Mouse (Mus musculus) inflammation-experienced regulatory T-cells, adult 6 months (primary cell): ENCODE data around the gene Srp14. TPM values are rescaled to one million over a fixed set of nuclear protein-coding genes. Genes with fewer than 3 reads are reported as not detected.

Source experiments
- ATAC-seq: one replicate; pipeline ENCODE4 v1.8.0; 2017
- polyA plus RNA-seq, 3 experiments: library from polyadenylated mRNA; unstranded; fragments of 100-300 nt; shearing (Covaris generic); gene quantifications; one replicate each; pipeline ENCODE4 v1.2.1; 2017

Gene Srp14
- polyA plus RNA-seq, 3 experiments from 2014 or later = 288 to 331 (median 298) TPM

DNA sequence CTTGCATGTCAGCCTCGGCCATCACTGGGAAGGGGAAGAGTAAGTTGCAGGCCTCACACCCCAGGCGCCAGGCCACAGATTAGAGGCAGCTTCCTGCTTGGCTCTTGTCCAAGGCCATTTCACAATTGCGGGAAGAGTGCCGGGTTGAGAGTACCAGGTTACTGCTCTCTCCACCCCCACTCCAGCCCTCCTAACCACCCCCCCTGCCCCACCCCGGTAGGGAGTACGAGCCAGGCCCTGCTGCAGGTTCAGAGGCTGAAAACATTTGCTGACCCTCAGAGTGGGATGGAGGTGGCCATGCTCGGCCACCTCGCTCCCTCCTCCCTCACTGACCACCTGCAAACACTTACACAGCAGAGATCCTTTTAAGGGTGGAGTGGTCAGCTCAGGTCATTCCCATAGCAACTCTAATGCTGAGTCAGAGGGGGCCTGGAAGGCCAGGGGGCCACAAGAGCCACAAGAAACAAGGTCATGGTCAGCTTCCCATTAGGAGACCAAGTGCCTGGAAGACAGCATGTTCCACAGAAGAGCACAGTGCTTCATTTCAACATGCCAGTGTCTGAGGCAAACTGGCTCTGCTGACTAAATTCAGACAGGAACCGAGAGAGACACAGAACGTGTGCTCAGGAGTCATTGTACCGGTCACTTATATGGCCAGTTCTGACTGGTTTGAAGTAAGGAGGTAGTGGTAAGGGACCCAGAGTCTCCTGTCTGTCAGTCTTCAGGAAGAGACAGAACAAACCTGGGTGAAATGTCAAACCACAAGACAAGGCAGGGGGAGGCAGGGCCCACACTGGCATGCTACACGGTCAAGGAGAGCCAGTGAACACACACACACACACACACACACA is 11.0 kb upstream of the Srp14 start:
- peak; percentile 31 for ATAC-seq

DNA sequence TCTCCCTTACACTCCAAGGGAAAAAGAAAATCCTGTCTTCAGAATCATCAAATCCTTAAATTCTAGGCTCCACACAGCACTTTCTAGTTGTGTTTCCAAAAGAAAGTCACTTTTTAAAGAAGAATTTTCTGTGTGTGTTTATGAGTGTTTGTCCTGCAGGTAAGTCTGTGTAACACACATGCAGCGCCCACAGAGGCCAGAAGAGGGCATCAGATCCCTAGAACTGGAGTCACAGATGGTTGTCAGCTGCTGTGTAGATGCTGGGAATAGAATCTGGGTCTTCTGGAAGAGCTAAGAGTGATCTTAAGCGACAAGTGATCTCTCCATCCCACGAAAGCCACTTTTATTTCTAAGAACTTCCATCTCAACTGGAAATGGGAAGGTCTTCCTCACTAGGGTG is 8.3 kb upstream of the Srp14 start:
- no peak for ATAC-seq

DNA sequence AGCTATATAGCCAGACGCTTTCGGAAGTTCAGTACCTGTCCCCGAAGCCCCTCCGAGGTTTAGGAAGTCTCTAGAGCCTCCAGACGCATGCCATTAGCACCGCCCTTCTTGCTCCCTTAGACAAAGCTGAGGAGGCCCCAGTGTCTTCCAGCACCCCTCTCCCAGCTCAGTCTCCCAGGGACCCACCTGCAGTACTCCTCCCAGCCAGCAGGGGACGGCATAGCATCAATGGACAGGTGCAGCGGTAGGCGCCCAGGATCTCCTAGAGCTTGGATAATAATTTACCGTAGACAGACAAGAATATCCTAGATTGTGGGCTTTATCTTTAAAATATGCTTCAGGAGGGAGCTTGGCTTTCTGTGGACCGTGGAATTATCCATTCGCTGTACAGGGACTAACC is 7.4 kb upstream of the Srp14 start:
- ATAC-seq = peak; percentile 61

DNA sequence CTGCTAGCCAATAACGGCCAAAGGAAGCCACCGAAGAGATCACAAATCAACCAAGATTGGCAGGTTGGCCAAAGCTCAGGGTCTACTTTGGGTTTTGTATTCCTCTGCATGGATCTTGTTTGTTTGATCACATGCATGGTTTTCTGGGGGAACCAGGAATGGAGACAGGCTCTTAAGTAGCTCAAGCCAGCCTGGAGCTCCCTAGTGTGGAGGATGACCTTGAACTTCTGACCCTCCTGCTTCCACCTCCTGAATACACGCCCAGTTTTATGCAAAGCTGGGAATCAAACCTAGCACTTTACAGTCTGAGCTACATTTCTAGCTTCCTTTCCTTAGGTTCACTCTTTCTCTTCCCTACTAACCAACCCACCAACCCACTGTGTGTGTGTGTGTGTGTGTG is 5.9 kb upstream of the Srp14 start:
- no peak for ATAC-seq

DNA sequence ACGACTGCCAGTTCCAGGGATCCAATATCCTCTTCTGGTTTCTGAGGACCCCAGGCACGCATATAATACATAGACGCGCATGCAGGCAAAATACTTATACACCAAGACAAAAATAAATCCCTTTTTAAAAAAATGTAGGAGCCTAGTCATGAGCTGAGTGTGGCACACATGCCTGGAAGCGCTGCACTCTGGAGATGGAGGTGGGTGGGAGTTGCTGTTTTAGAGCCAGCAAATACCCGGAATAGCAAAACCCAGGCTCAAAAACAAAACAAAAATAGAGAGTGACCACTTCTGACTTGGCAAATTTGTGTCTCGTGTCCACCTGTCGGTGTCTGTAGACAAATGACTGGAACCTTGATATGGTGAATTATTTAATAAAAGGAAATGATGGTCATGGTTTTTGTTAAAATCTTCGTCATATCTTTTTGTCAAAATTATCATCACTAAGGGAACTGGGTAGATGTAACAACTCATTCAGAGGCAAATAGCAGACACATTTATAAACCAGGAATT is 4.9 kb upstream of the Srp14 start:
- no peak for ATAC-seq

DNA sequence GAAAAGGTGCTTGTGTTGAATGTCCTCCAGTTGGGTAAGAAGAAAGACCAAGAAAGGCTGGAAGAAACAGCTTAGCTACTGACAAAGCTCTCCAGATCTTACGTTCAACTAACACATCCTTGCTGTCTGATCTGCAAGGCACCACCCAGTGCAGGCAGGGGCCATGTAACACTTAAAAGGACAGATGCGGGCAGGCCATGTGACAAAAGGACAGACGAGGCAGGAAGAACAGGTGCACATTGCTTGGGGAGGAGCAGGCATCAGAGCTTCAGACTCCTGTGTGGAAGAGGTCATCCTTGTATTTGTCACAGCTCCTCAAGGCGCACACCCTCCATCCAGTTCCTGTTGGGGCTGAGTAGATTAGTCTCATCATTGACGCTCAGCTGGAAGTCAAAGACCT is 3.5 kb upstream of the Srp14 start:
- no peak for ATAC-seq

DNA sequence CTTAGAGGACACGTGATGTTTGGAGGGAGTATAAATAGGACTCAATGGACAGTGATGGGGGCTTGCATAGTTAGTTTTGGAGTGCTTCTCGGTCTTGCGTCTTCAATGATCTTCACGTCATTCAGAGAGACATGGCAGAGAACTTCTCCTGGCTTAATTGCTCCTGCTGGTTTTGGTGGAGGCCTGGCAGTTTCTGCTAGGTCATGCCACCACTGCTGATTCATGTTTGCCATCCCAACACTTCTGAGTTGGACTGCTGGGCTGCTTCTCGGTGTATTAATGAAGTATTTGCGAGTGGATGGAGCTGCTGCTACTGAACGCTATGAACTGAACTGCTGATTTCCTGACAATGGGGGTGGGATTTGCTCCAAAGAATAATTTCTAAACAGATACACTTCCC is 1.4 kb upstream of the Srp14 start:
- no peak for ATAC-seq

DNA sequence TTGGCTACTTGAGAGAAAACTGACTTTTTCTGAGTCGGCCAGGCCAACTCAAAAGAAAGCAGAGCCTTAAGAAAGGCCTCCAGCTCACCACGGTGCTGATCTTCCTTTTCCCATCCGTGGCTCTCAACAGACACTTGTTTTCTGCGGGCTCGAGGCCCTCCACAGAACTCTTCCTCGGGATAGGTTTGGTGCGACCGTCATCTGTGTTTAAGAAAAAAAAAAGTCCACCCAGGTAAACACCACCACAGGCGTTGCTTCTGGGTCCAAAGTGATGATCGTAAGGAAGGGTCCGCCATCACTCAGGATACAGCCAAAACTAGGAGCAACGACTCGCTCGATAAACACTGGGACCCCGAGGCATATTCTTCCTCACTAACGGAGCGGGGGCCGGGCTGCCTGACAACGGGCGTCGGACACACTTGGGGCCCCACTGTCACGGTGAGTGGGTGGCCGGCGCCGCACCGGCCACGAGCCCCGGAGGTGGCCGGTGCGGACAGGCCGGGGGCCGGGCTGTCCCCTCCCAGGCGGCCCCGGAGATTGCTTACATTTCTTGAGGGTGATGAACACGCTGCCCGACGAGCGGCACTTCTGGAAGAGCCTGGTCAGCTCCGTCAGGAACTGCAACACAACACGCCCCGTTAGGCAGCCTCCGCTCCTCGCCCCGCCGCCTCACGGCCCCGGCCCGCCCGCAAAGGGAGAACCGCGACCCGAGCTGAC is 520 bp downstream of the Srp14 start:
- no peak for ATAC-seq

DNA sequence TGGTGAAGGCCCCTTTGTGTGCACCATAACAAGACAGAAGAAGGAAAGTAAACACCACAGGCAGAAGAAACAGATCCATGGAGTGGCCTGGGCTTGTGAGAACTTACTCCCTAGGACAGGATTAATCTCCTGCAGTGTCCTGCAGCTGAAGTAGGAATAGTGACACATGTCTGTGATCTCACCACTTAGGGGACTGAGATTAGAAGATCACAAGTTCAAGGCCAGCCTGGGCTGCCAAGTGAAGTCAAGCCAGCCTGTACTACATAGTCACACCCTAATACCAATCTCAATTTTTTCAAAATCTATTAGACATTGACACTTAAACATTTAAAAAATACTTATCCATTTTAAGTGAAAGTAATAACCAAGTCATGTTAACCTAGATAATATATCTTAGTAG is 11.2 kb downstream of the Srp14 start:
- no peak for ATAC-seq

DNA sequence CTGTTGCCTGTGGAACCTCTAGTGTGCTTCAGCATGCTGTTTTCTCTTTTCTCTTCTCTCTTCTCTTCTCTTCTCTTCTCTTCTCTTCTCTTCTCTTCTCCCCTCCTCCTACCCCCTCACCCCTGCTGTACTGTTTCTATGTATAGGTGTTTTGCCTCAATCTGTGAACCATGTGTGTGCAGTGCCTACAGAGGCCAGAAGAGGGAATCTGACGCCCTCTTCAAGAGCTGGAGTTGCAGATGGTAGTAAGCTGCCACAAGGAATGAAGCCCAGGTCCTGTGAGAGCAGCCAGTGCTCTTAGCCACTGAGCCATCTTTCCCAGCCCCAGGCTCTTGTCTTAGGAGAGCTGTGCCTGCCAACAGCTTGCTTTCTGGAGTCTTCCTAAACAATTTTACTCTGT is 12.9 kb downstream of the Srp14 start:
- no peak for ATAC-seq

DNA sequence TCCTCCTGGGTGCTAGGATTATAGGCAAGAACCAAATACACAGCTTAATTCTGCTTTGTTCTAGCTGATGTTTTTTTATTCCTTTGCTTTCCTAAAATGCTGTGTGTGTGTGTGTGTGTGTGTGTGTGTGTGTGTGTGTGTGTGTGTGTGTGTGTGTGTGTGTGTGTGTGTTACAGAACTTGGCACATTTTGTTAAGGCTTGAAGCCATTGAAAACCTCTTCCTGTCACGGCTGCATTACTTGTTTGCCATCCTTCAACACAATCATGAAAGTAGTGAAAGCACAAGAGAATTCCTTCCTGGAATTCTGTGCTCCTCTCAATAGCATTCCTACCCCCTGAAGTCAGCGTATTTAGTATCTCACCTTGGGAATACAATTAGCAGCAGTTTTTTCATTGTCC is 13.6 kb downstream of the Srp14 start:
- ATAC-seq = no peak

DNA sequence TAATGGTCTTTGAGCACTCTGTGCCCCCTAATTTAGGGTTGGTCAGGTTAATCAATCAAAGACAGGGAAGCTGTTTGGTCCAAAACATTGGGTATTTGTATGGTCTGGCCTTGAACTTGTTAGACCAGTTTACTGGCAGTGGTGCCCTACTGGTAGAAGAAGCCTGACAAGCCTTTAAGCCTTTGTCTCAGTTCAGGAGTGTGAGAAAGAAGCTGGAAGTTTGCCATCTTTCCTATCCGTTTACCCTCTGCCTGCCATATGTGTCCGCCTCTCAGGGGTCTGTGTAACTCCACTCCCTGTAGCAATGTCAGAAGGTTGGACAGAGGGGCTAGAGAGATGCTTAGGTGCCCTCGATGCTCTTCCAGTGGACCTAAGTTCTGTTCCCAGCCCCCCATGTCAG is 15.1 kb downstream of the Srp14 start:
- no peak for ATAC-seq

DNA sequence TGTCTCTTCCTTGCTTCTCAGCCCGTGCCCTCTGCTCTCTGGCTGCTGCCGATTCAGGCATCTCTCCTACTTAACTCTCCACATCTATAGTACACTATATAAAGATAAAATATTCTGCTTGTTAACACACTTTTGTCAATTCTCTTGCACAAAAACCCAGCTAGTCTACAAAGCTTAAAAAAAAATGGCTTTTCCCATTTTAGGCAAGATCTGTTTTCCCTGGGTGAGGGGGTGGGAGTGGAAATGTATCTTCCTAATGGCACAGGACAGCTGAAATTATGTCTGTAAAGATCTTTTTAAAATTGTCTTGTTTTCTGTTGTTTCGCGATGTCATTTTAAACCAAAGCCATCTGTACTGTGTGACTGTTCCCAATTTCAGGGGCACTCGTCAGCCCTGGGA is 16.0 kb downstream of the Srp14 start:
- no peak for ATAC-seq

DNA sequence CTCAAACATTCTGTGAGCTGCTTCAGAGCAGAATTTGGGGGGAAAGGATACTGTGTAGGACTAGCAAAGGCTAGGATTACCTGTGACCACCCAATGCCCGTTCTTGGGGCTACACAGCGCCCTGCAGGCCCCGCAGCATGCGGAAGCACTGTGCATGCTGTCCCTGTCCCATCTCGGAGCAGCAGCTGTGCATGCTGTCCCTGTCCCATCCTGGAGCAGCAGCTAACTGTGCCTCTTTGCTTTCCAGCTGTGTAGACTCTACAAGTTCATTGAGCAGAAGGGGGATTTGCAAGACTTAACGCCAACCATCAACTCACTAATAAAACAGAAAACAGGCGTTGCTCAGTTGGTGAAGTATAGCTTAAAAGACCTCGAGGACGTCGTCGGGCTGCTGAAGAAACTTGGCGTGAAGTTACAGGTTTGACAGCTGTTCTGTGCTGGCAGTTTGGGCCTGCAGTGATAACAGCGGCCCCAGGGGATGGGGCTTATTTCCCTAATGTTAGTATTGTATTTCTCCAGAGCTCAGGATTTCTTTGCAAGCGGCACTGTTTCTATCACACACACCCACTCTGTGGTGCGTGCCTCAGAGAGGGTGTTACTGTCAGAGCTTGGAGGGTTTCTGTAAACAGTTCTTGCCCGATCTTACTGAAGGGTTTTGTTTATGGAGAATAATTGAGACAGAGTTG is 17.9 kb downstream of the Srp14 start:
- ATAC-seq = no peak

DNA sequence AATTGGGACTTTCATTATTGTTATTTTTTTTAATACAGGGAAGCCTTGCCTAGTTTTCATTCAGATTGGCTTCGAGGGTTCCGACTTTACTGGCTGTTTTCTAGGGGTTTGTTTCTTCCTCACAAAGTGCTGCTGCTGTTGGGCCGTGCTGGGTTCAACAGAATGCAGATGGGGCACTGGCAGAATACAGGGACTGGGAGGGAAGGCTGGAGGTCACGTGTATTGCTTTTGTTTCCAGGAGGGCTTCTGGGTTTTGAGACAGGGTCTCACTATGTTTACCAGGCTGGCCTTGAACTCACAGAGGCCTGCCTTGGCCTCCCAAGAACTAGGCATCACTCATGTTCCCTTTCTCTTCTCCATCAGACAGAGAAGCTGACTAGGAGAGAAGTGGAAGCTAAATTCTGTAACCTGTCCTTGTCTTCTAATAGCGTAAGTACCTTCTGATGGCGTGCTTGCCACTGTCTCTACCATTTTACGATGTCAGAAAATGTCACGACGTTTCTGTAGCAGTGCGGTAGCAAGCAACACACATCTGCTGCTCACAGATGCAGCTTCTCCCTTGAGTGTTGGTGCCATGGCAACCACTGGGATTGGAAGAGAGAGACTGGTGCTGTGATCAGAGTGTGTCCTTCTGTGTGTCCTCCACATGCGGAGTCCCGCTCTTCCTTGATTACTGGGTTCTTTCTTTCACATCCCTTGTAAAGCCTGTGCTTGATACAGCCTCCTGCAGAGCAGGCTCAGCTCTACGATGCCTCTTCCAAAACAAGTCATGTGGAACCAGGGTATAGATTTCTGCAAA is 21.8 kb downstream of the Srp14 start:
- ATAC-seq = no peak

DNA sequence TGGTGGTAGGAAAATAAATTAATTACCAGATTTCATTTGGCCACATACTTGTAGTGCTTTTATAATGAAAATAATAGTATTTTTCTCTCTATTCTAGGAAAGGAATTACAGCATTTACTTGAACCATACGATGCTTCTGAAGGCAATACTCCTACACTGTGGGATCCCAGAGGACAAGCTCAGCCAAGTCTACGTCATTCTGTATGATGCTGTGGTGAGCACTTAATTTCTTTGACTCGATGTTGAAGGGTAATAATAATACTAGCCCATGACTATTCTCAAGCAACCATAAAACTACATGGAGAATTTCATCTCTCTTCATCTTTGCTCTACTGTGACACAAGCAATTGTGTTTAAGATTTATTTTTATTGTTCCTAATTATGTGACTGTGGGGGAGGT is 22.5 kb downstream of the Srp14 start:
- no peak for ATAC-seq

DNA sequence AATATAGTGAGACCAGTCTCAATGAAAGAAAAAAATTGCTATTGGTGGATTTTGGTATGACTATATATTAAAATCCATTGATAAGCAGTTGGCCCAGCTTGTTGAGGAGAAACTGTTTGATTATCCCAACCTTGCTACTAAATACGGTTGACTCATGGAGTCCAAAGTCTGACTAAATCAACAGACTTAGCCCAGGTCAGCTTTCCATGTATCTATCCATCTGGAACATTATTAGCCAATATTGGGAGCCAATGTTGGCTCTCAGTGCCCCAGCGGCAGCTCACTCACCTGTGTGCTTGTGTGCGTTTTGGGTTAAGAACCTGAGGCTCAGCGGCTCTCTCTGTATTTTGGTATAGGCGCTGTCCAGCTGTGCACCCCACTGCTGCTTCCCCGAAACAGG is 28.5 kb downstream of the Srp14 start:
- no peak for ATAC-seq

DNA sequence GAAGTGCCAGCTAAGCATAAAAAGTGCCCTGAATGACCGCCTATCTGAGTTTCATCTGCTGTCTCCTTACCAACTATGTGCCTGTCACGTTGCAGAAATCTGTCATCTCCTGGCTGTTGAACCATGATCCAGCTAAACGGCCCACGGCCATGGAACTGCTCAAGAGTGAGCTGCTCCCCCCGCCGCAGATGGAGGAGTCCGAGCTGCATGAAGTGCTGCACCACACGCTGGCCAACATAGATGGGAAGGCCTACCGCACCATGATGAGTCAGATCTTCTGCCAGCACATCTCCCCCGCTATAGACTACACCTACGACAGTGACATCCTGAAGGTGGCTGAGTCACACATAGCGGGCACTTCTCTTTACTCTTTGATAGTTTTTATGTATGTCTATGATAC is 31.3 kb downstream of the Srp14 start:
- ATAC-seq = no peak

DNA sequence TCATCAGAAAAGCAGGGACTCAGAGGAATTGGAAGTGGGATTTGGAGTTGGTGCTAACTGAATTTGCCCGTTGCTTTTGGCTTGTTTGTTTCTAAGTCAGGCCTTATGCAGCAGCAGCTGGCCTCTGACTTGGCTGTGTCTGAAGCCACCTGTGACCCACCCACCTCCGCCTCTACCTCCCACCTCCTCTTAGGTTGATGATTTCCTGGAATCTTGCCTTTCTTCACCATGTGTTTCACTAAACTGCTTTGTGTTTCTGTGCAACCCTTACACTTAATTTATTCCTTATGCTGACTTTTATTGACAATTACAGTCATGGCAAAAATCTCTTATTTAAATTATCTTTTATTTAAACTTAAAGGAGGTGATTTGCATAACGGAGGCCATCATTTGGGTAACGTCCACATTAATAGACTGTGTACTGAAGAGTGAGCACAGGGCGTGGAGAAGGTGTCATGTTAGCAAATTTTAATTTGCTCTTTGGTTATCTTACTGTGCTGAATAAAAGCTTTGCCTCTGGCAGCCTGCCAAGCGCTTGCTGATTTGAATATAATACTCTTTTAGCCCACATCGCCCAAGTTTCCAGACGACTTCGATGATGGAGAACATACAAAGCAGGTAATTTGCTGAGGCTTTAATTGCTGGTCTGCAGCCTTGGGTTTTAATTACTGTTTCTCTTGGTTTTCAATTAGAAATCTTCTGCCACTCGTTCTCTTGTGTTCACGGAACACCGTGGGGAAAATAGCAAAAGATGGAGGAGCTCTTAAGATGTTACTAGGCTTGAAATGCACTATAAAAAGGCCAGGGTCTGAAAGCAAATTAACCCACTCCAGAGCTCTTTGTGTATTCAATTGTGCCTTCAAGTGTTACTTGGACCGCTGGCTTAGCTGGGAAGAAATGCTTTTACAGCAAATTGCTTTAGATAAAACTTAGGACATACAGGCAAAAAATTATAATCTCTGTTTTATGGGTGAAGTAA is 33.5 kb downstream of the Srp14 start:
- ATAC-seq = no peak

DNA sequence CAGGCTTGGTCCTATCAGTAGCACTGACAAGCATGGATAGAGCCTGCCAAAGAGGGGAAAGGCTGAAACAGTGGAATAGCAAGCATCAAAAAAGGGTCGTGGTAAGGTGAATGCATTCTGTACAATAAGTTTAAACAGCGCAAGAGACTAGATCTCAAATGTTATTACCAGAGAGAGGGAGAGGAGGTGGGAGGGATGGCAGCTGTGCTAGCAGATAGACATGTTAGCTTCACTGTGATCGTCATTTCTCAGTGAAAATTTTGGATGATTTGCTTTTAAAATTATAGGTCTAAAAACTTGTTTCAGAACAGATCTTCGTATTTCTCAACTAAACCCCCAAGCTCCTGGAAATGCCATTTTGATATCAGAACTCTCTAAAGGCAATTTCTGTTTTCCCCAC is 36.8 kb downstream of the Srp14 start:
- no peak for ATAC-seq

DNA sequence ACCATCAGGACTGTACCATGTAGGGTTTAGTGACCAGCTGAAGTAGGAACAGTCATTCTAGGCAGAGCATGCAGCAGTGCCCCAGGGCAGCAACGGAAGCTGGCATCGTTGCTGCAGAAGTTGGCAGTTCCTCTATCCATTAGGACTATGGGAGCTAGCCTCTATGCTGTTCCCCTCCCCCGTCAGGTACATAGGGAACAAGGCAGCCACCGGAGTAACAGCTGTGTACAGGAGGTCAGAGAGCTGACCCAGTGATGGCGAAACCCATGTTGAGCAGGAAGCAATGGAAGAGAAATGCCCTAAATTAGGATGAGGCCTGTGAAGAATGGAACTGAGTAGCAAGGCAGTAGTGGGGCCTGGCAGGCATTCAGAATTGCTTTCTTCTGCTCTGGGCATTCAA is 37.3 kb downstream of the Srp14 start:
- no peak for ATAC-seq
